Comparison of ENCODE assay signal across 8 mouse cellular contexts in genomic region chr7:90476313-90477245, GRCm38 (mm10). TPM values are rescaled to one million over a fixed set of nuclear protein-coding genes. Genes with fewer than 3 reads are reported as not detected.
A peak's percentile ranks its signal among the peaks of the same experiment; 100 is the strongest.
DNase-seq lines count a peak whose midpoint lies in the region; ATAC-seq and TF ChIP-seq lines count a peak whose summit lies in the region.

TSS of gene Dlg2 (plus strand) at chr7:90476672.

- H3K9ac ChIP-seq in heart, embryonic 16.5 days (ENCODE audit: low read length), result peak within 1 kb of the TSS; percentile 86
- peak within 1 kb of the TSS; percentile 69 for H3K9ac ChIP-seq in midbrain, embryonic 14.5 days (replicated peaks; ENCODE audit: low read length)

- H3K4me3 ChIP-seq in cerebellum, adult 2 months (replicated peaks; ENCODE audit: insufficient read depth, low read depth, low read length), result peak within 1 kb of the TSS; percentile 85
- peak within 1 kb of the TSS; percentile 86 for H3K4me3 ChIP-seq in heart, embryonic 16.5 days (ENCODE audit: low read length)
- peak within 1 kb of the TSS; percentile 57 for H3K4me3 ChIP-seq in midbrain, embryonic 14.5 days (replicated peaks; ENCODE audit: low read depth, low read length)

- TF ChIP-seq POLR2A in cerebellum, adult 2 months (IDR thresholded peaks at IDR 0.05; ENCODE audit: borderline replicate concordance, insufficient read depth, low read length), result peak; percentile 19; the same call in 1 of the 2 replicates

- no peaks in the 10 kb centered on the region for H3K27me3 ChIP-seq in cerebellum, adult 2 months (ENCODE audit: control insufficient read depth, insufficient read depth, low read length)
- H3K27me3 ChIP-seq in heart, embryonic 16.5 days (ENCODE audit: control insufficient read depth, insufficient read depth, low read length), result peaks cover 4% of the 10 kb centered on the region
- H3K27me3 ChIP-seq in midbrain, embryonic 14.5 days (ENCODE audit: control insufficient read depth, insufficient read depth, low read length), result no peaks in the 10 kb centered on the region

- peaks cover 3% of the 10 kb centered on the region; the same call in 1 of the 2 replicates for H3K4me1 ChIP-seq in cerebellum, adult 2 months (ENCODE audit: control insufficient read depth, insufficient read depth, low read length)
- peaks cover 5% of the 10 kb centered on the region for H3K4me1 ChIP-seq in heart, embryonic 16.5 days (ENCODE audit: control insufficient read depth, insufficient read depth, low read length)
- H3K4me1 ChIP-seq in midbrain, embryonic 14.5 days (ENCODE audit: control insufficient read depth, insufficient read depth, low read length), result peaks cover 5% of the 10 kb centered on the region

- ATAC-seq in heart, embryonic 16.5 days (replicated peaks; ENCODE audit: extremely low read depth, insufficient read depth, low FRiP score), result no peak; the same call in 1 of the 2 replicates
- no peak for ATAC-seq in midbrain, embryonic 14.5 days (ENCODE audit: low FRiP score, low TSS enrichment)

- no peaks in the 10 kb centered on the region for H3K9me3 ChIP-seq in heart, embryonic 16.5 days (replicated peaks; ENCODE audit: control insufficient read depth, low read length)
- H3K9me3 ChIP-seq in midbrain, embryonic 14.5 days (ENCODE audit: control insufficient read depth, low read length), result no peaks in the 10 kb centered on the region

- DNase-seq in cerebellum, adult 2 months, result peak in 1 of 2 experiments; percentile 59
- DNase-seq in cerebellum, adult 8-10 months, result no peak
- DNase-seq in urinary bladder, postnatal 25 days (ENCODE audit: low spot score), result peak; percentile 16
- no peak for DNase-seq in urinary bladder, postnatal 10 days (ENCODE audit: low spot score)
- peak in 1 of 2 experiments; percentile 67 for DNase-seq in left cerebral cortex, postnatal 36 days (ENCODE audit: low spot score in 2 of 2)
- DNase-seq in midbrain, embryonic 14.5 days, result peak; percentile 76
- DNase-seq in thymus, postnatal 36 days, result no peak

- peaks cover 4% of the 10 kb centered on the region; the same call in 1 of the 2 replicates for H3K36me3 ChIP-seq in heart, embryonic 16.5 days (ENCODE audit: control insufficient read depth, insufficient read depth)
- peaks cover 3% of the 10 kb centered on the region; the same call in 1 of the 2 replicates for H3K36me3 ChIP-seq in midbrain, embryonic 14.5 days (ENCODE audit: control insufficient read depth, insufficient read depth, low read length)

- H3K4me2 ChIP-seq in heart, embryonic 16.5 days (ENCODE audit: low read depth, low read length), result peak within 1 kb of the TSS; percentile 99
- peak within 1 kb of the TSS; percentile 59 for H3K4me2 ChIP-seq in midbrain, embryonic 14.5 days (ENCODE audit: low read length)

- WGBS in cerebellum, adult 2 months, result 1% methylated on average over 32 of the region's 32 CpGs
- WGBS in heart, embryonic 16.5 days, result under 1% methylated on average over 32 of the region's 32 CpGs
- WGBS in midbrain, embryonic 14.5 days, result under 1% methylated on average over 32 of the region's 32 CpGs

- intact Hi-C loops in left cerebral cortex, postnatal 36 days (cut with DNase I), result loop anchor here (1.0 kb wide), 1 partner anchor 34 kb away; the partner anchor contains the start of gene Crebzf

- H3K27ac ChIP-seq in cerebellum, adult 2 months (ENCODE audit: insufficient read depth, low read length), result peak within 1 kb of the TSS; percentile 93
- H3K27ac ChIP-seq in heart, embryonic 16.5 days (ENCODE audit: low read length), result peak within 1 kb of the TSS; percentile 84
- peak within 1 kb of the TSS; percentile 87 for H3K27ac ChIP-seq in midbrain, embryonic 14.5 days (replicated peaks; ENCODE audit: low read depth, low read length)

- TF ChIP-seq CTCF in cerebellum, adult 2 months (IDR thresholded peaks at IDR 0.05; ENCODE audit: borderline replicate concordance, insufficient read depth, low read depth, low read length), result no peak

RNA-seq across cellular contexts. Expression of gene Dlg2, which starts in this region (rescaled TPM):
- polyA plus RNA-seq in cerebellum, adult 2 months (2012; rRNA removed), result 89.8 and 105 TPM in 2 replicates
- polyA plus RNA-seq in heart, embryonic 16.5 days (2015; fragmentation: Nextera tagmentation; extraction: Ambion mirVana), result 5.7 and 7.7 TPM in 2 replicates
- 100 to 1,000 TPM; 277 to 316 TPM for total RNA-seq in left cerebral cortex, postnatal 36 days (2021)
- polyA plus RNA-seq in midbrain, embryonic 14.5 days (2014; fragmentation: Nextera tagmentation; extraction: Ambion mirVana), result 19.3 and 32.7 TPM in 2 replicates

Comparison
In these comparisons a context has a peak if more than half of its experiments do, and no peak if none do; other contexts are left out.
1. DNase-seq: peak in urinary bladder, postnatal 25 days (single experiment) and midbrain, embryonic 14.5 days (single experiment); none in cerebellum, adult 8-10 months (single experiment), urinary bladder, postnatal 10 days (single experiment) and thymus, postnatal 36 days (0 of 2).
2. Peak in every context shown above with its lines, with median percentiles within 50 percentile points of each other: H3K27ac ChIP-seq and H3K4me3 ChIP-seq.